Mouse (Mus musculus): ENCODE results near the gene Son. TPM values are rescaled to one million over a fixed set of nuclear protein-coding genes. Genes with fewer than 3 reads are reported as not detected.

Gene Son
- polyA plus RNA-seq, 2 experiments = 42.9 to 64.2 TPM

GRCm38 (mm10) chr16:91710241-91710640, 62.9 kb downstream of the Son start:
- no peak for ATAC-seq (ENCODE audit: insufficient read depth)
- Histone ChIP-seq H3K4me1 (replicated peaks; ENCODE audit: control insufficient read depth in 2 of 2, insufficient read depth in 2 of 2, low read length in 1 of 2) (no peaks in the 10 kb centered on the region), H3K27ac (no peak overlapping the region), H3K4me2 (ENCODE audit: low read depth) (no peak overlapping the region), H3K4me3 (ENCODE audit: insufficient read depth in 1 of 2, low read depth in 2 of 2, low read length in 2 of 2) (no peak overlapping the region), H3K27me3 (ENCODE audit: control insufficient read depth, insufficient read depth, low read length) (no peaks in the 10 kb centered on the region), H3K9ac (replicated peaks) (no peak overlapping the region), H3K36me3 (replicated peaks; ENCODE audit: control insufficient read depth, insufficient read depth, low read depth) (peaks cover 13% of the 10 kb centered on the region), H3K9me3 (ENCODE audit: control insufficient read depth, low read length) (no peaks in the 10 kb centered on the region)
- no peak for DNase-seq (ENCODE audit: low read depth in 3 of 3, low spot score in 3 of 3)
- TF ChIP-seq CTCF (IDR thresholded peaks at IDR 0.05; ENCODE audit: low read depth) (no peak), EP300 (IDR thresholded peaks at IDR 0.05; ENCODE audit: low read depth) (no peak)
- WGBS (ENCODE audit: insufficient replicate concordance) = 53% methylated on average over 7 of the region's 7 CpGs

- H3K27ac ChIP-seq = peak overlapping the region; percentile 95
- TF ChIP-seq CTCF (IDR thresholded peaks at IDR 0.05; ENCODE audit: low read depth) (peak; percentile 78), EP300 (IDR thresholded peaks at IDR 0.05; ENCODE audit: low read depth) (peak; percentile 91)
- 28% methylated on average over 11 of the region's 11 CpGs for WGBS (ENCODE audit: insufficient replicate concordance)
- H3K9ac ChIP-seq (replicated peaks) = peak overlapping the region; percentile 56
- H3K4me1 ChIP-seq (replicated peaks; ENCODE audit: control insufficient read depth in 2 of 2, insufficient read depth in 2 of 2, low read length in 1 of 2) = peaks cover 22 to 23% of the 10 kb centered on the region in 2 experiments
- peak overlapping the region; percentile 59 for H3K4me2 ChIP-seq (ENCODE audit: low read depth)
- no peak overlapping the region for H3K4me3 ChIP-seq (ENCODE audit: insufficient read depth in 1 of 2, low read depth in 2 of 2, low read length in 2 of 2)
- peak; percentile 94 to 97 (median 94) for DNase-seq (ENCODE audit: low read depth in 3 of 3, low spot score in 3 of 3)
- peaks cover 4% of the 10 kb centered on the region for H3K36me3 ChIP-seq (replicated peaks; ENCODE audit: control insufficient read depth, insufficient read depth, low read depth)
- no peaks in the 10 kb centered on the region for H3K27me3 ChIP-seq (ENCODE audit: control insufficient read depth, insufficient read depth, low read length)
- peak; percentile 99 for ATAC-seq (ENCODE audit: insufficient read depth)
- no peaks in the 10 kb centered on the region for H3K9me3 ChIP-seq (ENCODE audit: control insufficient read depth, low read length)
Observed at GRCm38 (mm10) chr16:91716927-91717349, 69.6 kb downstream of the Son start.

- TF ChIP-seq EP300 (IDR thresholded peaks at IDR 0.05; ENCODE audit: low read depth) = no peak
- no peak for TF ChIP-seq CTCF (IDR thresholded peaks at IDR 0.05; ENCODE audit: low read depth)
- peak in 2 of 3 experiments; percentile 16 to 36 for DNase-seq (ENCODE audit: low read depth in 3 of 3, low spot score in 3 of 3)
- Histone ChIP-seq H3K27me3 (ENCODE audit: control insufficient read depth, insufficient read depth, low read length) (no peaks in the 10 kb centered on the region), H3K27ac (peak overlapping the region; percentile 95), H3K9ac (replicated peaks) (peak overlapping the region; percentile 60), H3K9me3 (ENCODE audit: control insufficient read depth, low read length) (no peaks in the 10 kb centered on the region), H3K36me3 (replicated peaks; ENCODE audit: control insufficient read depth, insufficient read depth, low read depth) (peaks cover 3% of the 10 kb centered on the region), H3K4me3 (ENCODE audit: insufficient read depth in 1 of 2, low read depth in 2 of 2, low read length in 2 of 2) (no peak overlapping the region), H3K4me2 (ENCODE audit: low read depth) (peak overlapping the region; percentile 50), H3K4me1 (replicated peaks; ENCODE audit: control insufficient read depth in 2 of 2, insufficient read depth in 2 of 2, low read length in 1 of 2) (peaks cover 22 to 23% of the 10 kb centered on the region in 2 experiments)
- 15% methylated on average over 4 of the region's 4 CpGs for WGBS (ENCODE audit: insufficient replicate concordance)
- ATAC-seq (ENCODE audit: insufficient read depth) = peak; percentile 74
Observed at GRCm38 (mm10) chr16:91717399-91717798, 70.1 kb downstream of the Son start.

GRCm38 (mm10) chr16:91724247-91724646, 76.9 kb downstream of the Son start:
- WGBS (ENCODE audit: insufficient replicate concordance) = 39% methylated on average over 3 of the region's 3 CpGs
- H3K9ac ChIP-seq (replicated peaks) = no peak overlapping the region
- peak in 1 of 3 experiments; percentile 23 for DNase-seq (ENCODE audit: low read depth in 3 of 3, low spot score in 3 of 3)
- no peak overlapping the region for H3K27ac ChIP-seq
- no peak overlapping the region for H3K4me3 ChIP-seq (ENCODE audit: insufficient read depth in 1 of 2, low read depth in 2 of 2, low read length in 2 of 2)
- no peak overlapping the region for H3K4me2 ChIP-seq (ENCODE audit: low read depth)
- H3K9me3 ChIP-seq (ENCODE audit: control insufficient read depth, low read length) = no peaks in the 10 kb centered on the region
- H3K4me1 ChIP-seq (replicated peaks; ENCODE audit: control insufficient read depth in 2 of 2, insufficient read depth in 2 of 2, low read length in 1 of 2) = peaks cover 9 to 11% of the 10 kb centered on the region in 2 experiments
- TF ChIP-seq CTCF (IDR thresholded peaks at IDR 0.05; ENCODE audit: low read depth) (peak; percentile 89), EP300 (IDR thresholded peaks at IDR 0.05; ENCODE audit: low read depth) (no peak)
- ATAC-seq (ENCODE audit: insufficient read depth) = no peak
- no peaks in the 10 kb centered on the region; the same call in 1 of the 2 replicates for H3K36me3 ChIP-seq (replicated peaks; ENCODE audit: control insufficient read depth, insufficient read depth, low read depth)
- H3K27me3 ChIP-seq (ENCODE audit: control insufficient read depth, insufficient read depth, low read length) = peaks cover under 1% of the 10 kb centered on the region; the same call in 1 of the 2 replicates

- Histone ChIP-seq H3K4me3 (ENCODE audit: insufficient read depth in 1 of 2, low read depth in 2 of 2, low read length in 2 of 2) (peak overlapping the region; percentile 72 to 90; a peak in 3 of 4 replicates), H3K27ac (peak overlapping the region; percentile 72), H3K9ac (replicated peaks) (peak overlapping the region; percentile 68), H3K27me3 (ENCODE audit: control insufficient read depth, insufficient read depth, low read length) (peaks cover 32% of the 10 kb centered on the region), H3K4me2 (ENCODE audit: low read depth) (peak overlapping the region; percentile 79), H3K36me3 (replicated peaks; ENCODE audit: control insufficient read depth, insufficient read depth, low read depth) (no peaks in the 10 kb centered on the region), H3K9me3 (ENCODE audit: control insufficient read depth, low read length) (no peaks in the 10 kb centered on the region), H3K4me1 (replicated peaks; ENCODE audit: control insufficient read depth in 2 of 2, insufficient read depth in 2 of 2, low read length in 1 of 2) (peaks cover 9 to 11% of the 10 kb centered on the region in 2 experiments)
- 81% methylated on average over 15 of the region's 15 CpGs for WGBS (ENCODE audit: insufficient replicate concordance)
- TF ChIP-seq EP300 (IDR thresholded peaks at IDR 0.05; ENCODE audit: low read depth) (no peak), CTCF (IDR thresholded peaks at IDR 0.05; ENCODE audit: low read depth) (no peak)
- peak in 2 of 3 experiments; percentile 46 to 47 for DNase-seq (ENCODE audit: low read depth in 3 of 3, low spot score in 3 of 3)
- ATAC-seq (ENCODE audit: insufficient read depth) = no peak
Observed at GRCm38 (mm10) chr16:91727433-91727832, 80.1 kb downstream of the Son start.

Measured in liver, embryonic 14.5 days (tissue).